Mouse (Mus musculus) bone marrow, adult 2 months (tissue): ENCODE results near the gene Rbm47. TPM values are rescaled to one million over a fixed set of nuclear protein-coding genes. Genes with fewer than 3 reads are reported as not detected.
A peak's percentile ranks its signal among the peaks of the same experiment; 100 is the strongest.

ENCODE experiments used
- H3K27ac ChIP-seq: fragments of 200-500 bp; 2 replicates; pipeline ENCODE4 v1.5.1; 2012; ENCODE audit warnings: low read depth, mild to moderate bottlenecking, control low read depth, inconsistent platforms, low read length; ENCODE audit not compliant: control insufficient read depth, poor library complexity, insufficient read depth
- H3K4me1 ChIP-seq: fragments of 200-500 bp; 2 replicates; pipeline ENCODE4 v1.6.1; 2011; ENCODE audit warnings: low read length; ENCODE audit not compliant: control insufficient read depth, insufficient read depth
- H3K4me3 ChIP-seq: fragments of 200-500 bp; replicated peaks from 2 replicates; pipeline ENCODE3; 2011; ENCODE audit warnings: mild to moderate bottlenecking, low read depth, low read length, control low read depth; ENCODE audit not compliant: control insufficient read depth
- CTCF ChIP-seq: fragments of 200-500 bp; IDR thresholded peaks from 2 replicates; pipeline ENCODE4 v1.5.1; 2011; ENCODE audit warnings: low read length, control low read depth; ENCODE audit not compliant: control insufficient read depth, insufficient read depth
- POLR2A ChIP-seq: fragments of 200-500 bp; IDR thresholded peaks from 2 replicates; pipeline ENCODE4 v1.6.1; 2011; ENCODE audit warnings: low read depth, mild to moderate bottlenecking, control low read depth, low read length, borderline replicate concordance; ENCODE audit not compliant: control insufficient read depth
- WGBS: fragments of 180-500 bp; shearing (Covaris S2); methylation state at CpG from one replicate; pipeline ENCODE4 v1.1.7; 2018; 5-methylcytosine and 5-hydroxymethylcytosine counted together
- polyA plus RNA-seq: library from polyadenylated mRNA; stranded (reverse); fragments of >200 nt; gene quantifications from 2 replicates; pipeline ENCODE4 v1.2.4, GENCODE M21; 2011; ENCODE audit warnings: low replicate concordance; ENCODE audit not compliant: missing spikeins, insufficient read depth, insufficient read length

The Rbm47 gene
- polyA plus RNA-seq, 1 experiment = 4.9 TPM

GRCm38 (mm10) chr5:66078491-66079012 is 94.4 kb downstream of the Rbm47 start:
- Histone ChIP-seq H3K27ac (no peak overlapping the region), H3K4me3 (no peak overlapping the region), H3K4me1 (peaks cover 15% of the 10 kb centered on the region)
- TF ChIP-seq CTCF (no peak), POLR2A (no peak)
- 82% methylated on average over 7 of the region's 7 CpGs for WGBS

- no peak overlapping the region for H3K4me3 ChIP-seq
- WGBS = 5% methylated on average over 10 of the region's 10 CpGs
- TF ChIP-seq CTCF = no peak
- no peak for TF ChIP-seq POLR2A
- H3K4me1 ChIP-seq = peaks cover 15% of the 10 kb centered on the region
- H3K27ac ChIP-seq = peak overlapping the region; percentile 53
Observed at GRCm38 (mm10) chr5:66077416-66077815, 95.5 kb downstream of the Rbm47 start.

GRCm38 (mm10) chr5:66076685-66077301 is 96.1 kb downstream of the Rbm47 start:
- H3K27ac ChIP-seq = peak overlapping the region; percentile 49
- 34% methylated on average over 12 of the region's 12 CpGs for WGBS

GRCm38 (mm10) chr5:66075906-66076305 is 97.0 kb downstream of the Rbm47 start:
- H3K27ac ChIP-seq = peak overlapping the region; percentile 84
- H3K4me1 ChIP-seq = peaks cover 14% of the 10 kb centered on the region
- no peak overlapping the region for H3K4me3 ChIP-seq
- WGBS = 89% methylated on average over 12 of the region's 12 CpGs
- no peak for TF ChIP-seq POLR2A
- TF ChIP-seq CTCF = no peak

More at GRCm38 (mm10) chr5:66076685-66077301, 96.1 kb downstream of the Rbm47 start:
- Histone ChIP-seq H3K4me3 (no peak overlapping the region), H3K4me1 (peaks cover 14% of the 10 kb centered on the region)
- no peak for TF ChIP-seq POLR2A
- TF ChIP-seq CTCF = no peak

- Histone ChIP-seq H3K4me1 (peaks cover 15% of the 10 kb centered on the region), H3K27ac (peak overlapping the region; percentile 84), H3K4me3 (no peak overlapping the region)
- TF ChIP-seq POLR2A = no peak
- no peak for TF ChIP-seq CTCF
- WGBS = 1% methylated on average over 9 of the region's 9 CpGs
Observed at GRCm38 (mm10) chr5:66075032-66075488, 97.9 kb downstream of the Rbm47 start.

GRCm38 (mm10) chr5:66074235-66074634 is 98.7 kb downstream of the Rbm47 start:
- Histone ChIP-seq H3K27ac (peak overlapping the region; percentile 84), H3K4me1 (peaks cover 15% of the 10 kb centered on the region), H3K4me3 (no peak overlapping the region)
- no peak for TF ChIP-seq POLR2A
- TF ChIP-seq CTCF = no peak
- WGBS = 70% methylated on average over 5 of the region's 5 CpGs

GRCm38 (mm10) chr5:66073604-66074164 is 99.2 kb downstream of the Rbm47 start:
- Histone ChIP-seq H3K27ac (peak overlapping the region; percentile 84; the same call in 1 of the 2 replicates), H3K4me3 (no peak overlapping the region), H3K4me1 (peaks cover 15% of the 10 kb centered on the region)
- 52% methylated on average over 12 of the region's 12 CpGs for WGBS
- TF ChIP-seq POLR2A = no peak
- TF ChIP-seq CTCF = no peak

- Histone ChIP-seq H3K4me1 (peaks cover 16% of the 10 kb centered on the region), H3K27ac (no peak overlapping the region), H3K4me3 (no peak overlapping the region)
- 10% methylated on average over 8 of the region's 8 CpGs for WGBS
- TF ChIP-seq POLR2A = no peak
- TF ChIP-seq CTCF = no peak
Observed at GRCm38 (mm10) chr5:66071722-66072121, 101.2 kb downstream of the Rbm47 start.

GRCm38 (mm10) chr5:66070350-66070749 is 102.6 kb downstream of the Rbm47 start:
- 53% methylated on average over 2 of the region's 2 CpGs for WGBS
- no peak for TF ChIP-seq CTCF
- no peak for TF ChIP-seq POLR2A
- peaks cover 8% of the 10 kb centered on the region; the same call in 1 of the 2 replicates for H3K4me1 ChIP-seq
- H3K4me3 ChIP-seq = no peak overlapping the region
- peak overlapping the region; percentile 59; the same call in 1 of the 2 replicates for H3K27ac ChIP-seq
